Mouse (Mus musculus) heart, embryonic 16.5 days (tissue): ENCODE measurements around the gene Elovl5. TPM values are rescaled to one million over a fixed set of nuclear protein-coding genes. Genes with fewer than 3 reads are reported as not detected.
A peak's percentile ranks its signal among the peaks of the same experiment; 100 is the strongest.

Source experiments
- ATAC-seq: fragments of 200-750 bp; cut with Nextera tagmentation; replicated peaks from 2 replicates; pipeline ENCODE4 v1.8.0; 2017; ENCODE audit warnings: moderate number of reproducible peaks; ENCODE audit not compliant: insufficient read depth, low FRiP score; ENCODE audit errors: extremely low read depth
- H3K27ac ChIP-seq: fragments of 300-500 bp; sonication (generic); 2 replicates; pipeline ENCODE4 v1.5.1; 2014; ENCODE audit warnings: mild to moderate bottlenecking, low read length, control low read depth, moderate library complexity
- H3K27me3 ChIP-seq: fragments of 300-500 bp; sonication (generic); 2 replicates; pipeline ENCODE4 v1.6.1; 2014; ENCODE audit warnings: low read length, mixed read lengths; ENCODE audit not compliant: control insufficient read depth, insufficient read depth
- H3K36me3 ChIP-seq: fragments of 300-500 bp; sonication (generic); 2 replicates; pipeline ENCODE4 v1.6.1; 2014; ENCODE audit not compliant: control insufficient read depth, insufficient read depth
- H3K4me1 ChIP-seq: fragments of 300-500 bp; sonication (generic); 2 replicates; pipeline ENCODE4 v1.6.1; 2014; ENCODE audit warnings: low read length, mixed read lengths; ENCODE audit not compliant: control insufficient read depth, insufficient read depth
- H3K4me2 ChIP-seq: fragments of 300-500 bp; sonication (generic); 2 replicates; pipeline ENCODE4 v1.6.1; 2014; ENCODE audit warnings: low read depth, mild to moderate bottlenecking, control low read depth, low read length
- H3K4me3 ChIP-seq: fragments of 300-500 bp; sonication (generic); 2 replicates; pipeline ENCODE4 v1.5.1; 2014; ENCODE audit warnings: mild to moderate bottlenecking, control low read depth, low read length
- H3K9ac ChIP-seq: fragments of 300-500 bp; sonication (generic); 2 replicates; pipeline ENCODE4 v1.6.1; 2014; ENCODE audit warnings: low read length, control low read depth
- H3K9me3 ChIP-seq: fragments of 300-500 bp; sonication (generic); replicated peaks from 2 replicates; pipeline ENCODE4 v1.6.1; 2016; ENCODE audit warnings: low read length; ENCODE audit not compliant: control insufficient read depth
- WGBS: fragments of 180-500 bp; shearing (Covaris S2); extraction: QIAGEN DNeasy Blood & Tissue Kit; methylation state at CpG from one replicate; pipeline ENCODE4 v1.1.7; 2014; 5-methylcytosine and 5-hydroxymethylcytosine counted together
- polyA plus RNA-seq: library from polyadenylated mRNA; unstranded; fragments of >200 nt; fragmentation: Nextera tagmentation; extraction: Ambion mirVana; gene quantifications from 2 replicates; pipeline ENCODE4 v1.2.1, GENCODE M21; 2015

Gene Elovl5
- polyA plus RNA-seq, 1 experiment from 2014 or later, result 67.3 TPM

- peaks cover 16% of the 10 kb centered on the region for H3K4me1 ChIP-seq
- H3K27ac ChIP-seq, result no peak overlapping the region
- H3K4me3 ChIP-seq, result no peak overlapping the region
Measured at GRCm38 (mm10) chr9:77967584-77968163, 50.5 kb downstream of the Elovl5 start.

GRCm38 (mm10) chr9:77969192-77969953 is 52.2 kb downstream of the Elovl5 start:
- Histone ChIP-seq H3K9ac (no peak overlapping the region), H3K4me2 (no peak overlapping the region), H3K4me3 (no peak overlapping the region), H3K9me3 (0 out of 2 replicates have a peak, but pooled peaks cover 2% of the 10 kb centered on the region), H3K27ac (no peak overlapping the region), H3K27me3 (no peaks in the 10 kb centered on the region), H3K36me3 (0 out of 2 replicates have a peak, but pooled peaks cover 3% of the 10 kb centered on the region), H3K4me1 (peaks cover 13% of the 10 kb centered on the region)
- 51% methylated on average over 6 of the region's 6 CpGs for WGBS
- ATAC-seq, result no peak

More at GRCm38 (mm10) chr9:77967584-77968163, 50.5 kb downstream of the Elovl5 start:
- Histone ChIP-seq H3K27me3 (no peaks in the 10 kb centered on the region), H3K9me3 (0 out of 2 replicates have a peak, but pooled peaks cover 2% of the 10 kb centered on the region), H3K9ac (no peak overlapping the region), H3K4me2 (no peak overlapping the region), H3K36me3 (0 out of 2 replicates have a peak, but pooled peaks cover 3% of the 10 kb centered on the region)
- ATAC-seq, result no peak
- 88% methylated on average over 12 of the region's 12 CpGs for WGBS

DNA sequence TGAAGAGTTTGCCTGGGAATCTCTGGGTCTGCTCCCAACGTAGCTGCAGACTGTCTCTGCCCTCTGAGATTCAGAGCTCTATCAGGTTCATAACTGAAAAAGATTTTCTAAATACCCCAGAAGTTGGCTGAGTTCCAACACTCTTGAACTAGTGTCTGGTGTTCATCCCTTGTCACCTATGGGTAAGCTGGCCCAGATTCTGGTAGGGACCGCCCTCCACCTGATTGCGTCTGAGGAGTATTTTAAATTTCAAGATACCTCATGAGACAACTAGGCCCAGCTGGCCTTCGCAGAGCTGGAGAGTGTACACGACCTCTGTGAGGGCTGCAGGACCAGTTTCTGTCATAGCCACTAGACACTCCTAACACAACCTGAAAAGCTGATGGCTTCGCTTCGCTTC is 61.8 kb downstream of the Elovl5 start:
- no peak overlapping the region for H3K4me2 ChIP-seq
- 63% methylated on average over 7 of the region's 7 CpGs for WGBS
- H3K27me3 ChIP-seq, result no peaks in the 10 kb centered on the region
- peaks cover 49% of the 10 kb centered on the region for H3K36me3 ChIP-seq
- peaks cover 7% of the 10 kb centered on the region; the same call in 1 of the 2 replicates for H3K4me1 ChIP-seq
- H3K9ac ChIP-seq, result no peak overlapping the region
- H3K9me3 ChIP-seq, result no peaks in the 10 kb centered on the region
- H3K4me3 ChIP-seq, result no peak overlapping the region
- ATAC-seq, result peak; percentile 75
- H3K27ac ChIP-seq, result no peak overlapping the region

DNA sequence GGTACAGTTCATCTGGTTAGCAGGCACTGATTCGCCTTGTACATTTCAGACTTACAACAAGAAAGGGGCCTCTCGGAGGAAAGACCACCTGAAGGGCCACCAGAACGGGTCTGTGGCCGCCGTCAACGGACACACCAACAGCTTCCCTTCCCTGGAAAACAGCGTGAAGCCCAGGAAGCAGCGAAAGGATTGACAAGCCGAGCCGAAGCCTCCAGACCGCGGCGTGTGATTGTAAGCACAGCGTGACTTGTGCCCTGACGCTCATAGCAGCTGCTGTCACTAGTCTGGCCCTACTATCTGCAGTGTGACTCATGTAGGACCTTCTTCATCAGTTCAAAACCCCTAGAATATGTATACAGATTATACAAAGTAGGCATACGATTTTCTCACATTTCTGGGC is 65.5 kb downstream of the Elovl5 start:
- 88% methylated on average over 16 of the region's 16 CpGs for WGBS
- no peak overlapping the region for H3K9ac ChIP-seq
- no peak for ATAC-seq
- H3K27ac ChIP-seq, result no peak overlapping the region
- no peaks in the 10 kb centered on the region for H3K9me3 ChIP-seq
- peaks cover 16% of the 10 kb centered on the region for H3K4me1 ChIP-seq
- peaks cover 36% of the 10 kb centered on the region for H3K36me3 ChIP-seq
- no peak overlapping the region for H3K4me3 ChIP-seq
- H3K27me3 ChIP-seq, result no peaks in the 10 kb centered on the region
- H3K4me2 ChIP-seq, result no peak overlapping the region

DNA sequence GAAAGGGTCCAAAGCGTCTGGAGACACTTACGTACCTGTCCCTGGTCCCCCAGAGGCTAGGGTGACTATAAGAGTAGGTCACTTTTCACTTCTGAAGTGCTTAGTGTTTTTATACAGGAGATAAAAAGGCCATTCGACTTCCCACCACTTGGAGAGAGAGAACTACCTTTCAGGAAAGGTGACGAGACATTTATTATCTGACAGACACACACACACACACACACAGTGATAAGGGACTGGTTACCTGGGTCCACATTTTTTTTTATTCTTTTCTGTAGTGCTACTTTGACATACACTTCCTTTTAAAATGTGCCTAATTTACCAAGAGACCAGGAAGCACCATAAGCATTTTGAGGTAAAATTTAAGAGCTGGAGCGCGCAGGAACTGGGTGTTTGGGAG is 66.4 kb downstream of the Elovl5 start:
- no peak overlapping the region for H3K4me3 ChIP-seq
- no peak overlapping the region for H3K27ac ChIP-seq
- no peak for ATAC-seq
- H3K4me1 ChIP-seq, result peaks cover 15% of the 10 kb centered on the region
- 70% methylated on average over 6 of the region's 6 CpGs for WGBS
- no peak overlapping the region for H3K9ac ChIP-seq
- no peak overlapping the region for H3K4me2 ChIP-seq
- H3K36me3 ChIP-seq, result peaks cover 34% of the 10 kb centered on the region
- H3K9me3 ChIP-seq, result no peaks in the 10 kb centered on the region
- no peaks in the 10 kb centered on the region for H3K27me3 ChIP-seq

DNA sequence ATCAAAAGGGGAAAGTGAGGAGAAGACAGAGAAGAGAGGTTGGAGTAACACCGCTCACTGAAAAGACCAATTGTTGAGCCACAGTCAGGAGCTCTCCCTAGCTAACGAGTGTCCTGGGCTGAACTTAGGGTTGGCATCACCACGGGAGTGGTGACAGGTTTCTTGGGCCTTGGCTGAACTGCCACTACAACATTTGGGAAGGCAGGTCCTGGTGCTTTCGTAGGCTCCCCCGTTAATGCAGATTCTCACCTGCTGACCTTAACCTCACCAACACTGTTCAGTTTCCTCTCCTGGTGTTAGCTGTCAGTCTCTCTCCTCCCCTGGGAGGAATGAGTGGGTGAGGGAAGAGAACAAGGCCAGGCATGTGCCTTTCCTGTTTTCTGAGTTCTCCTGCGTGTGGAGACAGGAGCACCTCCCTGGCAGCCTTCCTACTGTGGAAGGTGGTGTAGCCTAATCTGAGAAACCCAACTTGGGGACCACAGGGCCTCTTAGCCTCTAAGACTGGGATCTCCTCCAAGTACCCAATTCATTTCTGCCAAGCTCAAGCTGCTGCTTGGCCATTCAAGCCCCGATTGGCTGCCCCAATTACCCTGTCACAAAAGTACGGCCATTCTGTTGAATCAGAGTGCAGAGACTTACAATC is 69.1 kb downstream of the Elovl5 start:
- H3K4me1 ChIP-seq, result peaks cover 9% of the 10 kb centered on the region
- H3K27ac ChIP-seq, result no peak overlapping the region
- no peak overlapping the region for H3K4me2 ChIP-seq
- no peaks in the 10 kb centered on the region for H3K27me3 ChIP-seq
- peak; percentile 37; the same call in 1 of the 2 replicates for ATAC-seq
- no peak overlapping the region for H3K9ac ChIP-seq
- WGBS, result 51% methylated on average over 8 of the region's 8 CpGs
- H3K36me3 ChIP-seq, result peaks cover 18% of the 10 kb centered on the region
- no peaks in the 10 kb centered on the region for H3K9me3 ChIP-seq
- no peak overlapping the region for H3K4me3 ChIP-seq

GRCm38 (mm10) chr9:77989626-77990025 is 72.5 kb downstream of the Elovl5 start:
- Histone ChIP-seq H3K27me3 (no peaks in the 10 kb centered on the region), H3K27ac (no peak overlapping the region), H3K9me3 (no peaks in the 10 kb centered on the region), H3K4me1 (peaks cover 15% of the 10 kb centered on the region), H3K4me3 (no peak overlapping the region), H3K9ac (no peak overlapping the region), H3K36me3 (no peaks in the 10 kb centered on the region), H3K4me2 (no peak overlapping the region)
- ATAC-seq, result no peak
- 47% methylated on average over 8 of the region's 8 CpGs for WGBS

GRCm38 (mm10) chr9:77990278-77990677 is 73.1 kb downstream of the Elovl5 start:
- no peak for ATAC-seq
- Histone ChIP-seq H3K36me3 (no peaks in the 10 kb centered on the region), H3K27me3 (no peaks in the 10 kb centered on the region), H3K27ac (no peak overlapping the region), H3K4me1 (peaks cover 15% of the 10 kb centered on the region), H3K9ac (no peak overlapping the region), H3K4me2 (no peak overlapping the region), H3K4me3 (no peak overlapping the region), H3K9me3 (no peaks in the 10 kb centered on the region)
- 72% methylated on average over 8 of the region's 8 CpGs for WGBS

GRCm38 (mm10) chr9:77991650-77992049 is 74.5 kb downstream of the Elovl5 start:
- no peak for ATAC-seq
- 90% methylated on average over 4 of the region's 4 CpGs for WGBS
- Histone ChIP-seq H3K9ac (no peak overlapping the region), H3K36me3 (no peaks in the 10 kb centered on the region), H3K4me2 (no peak overlapping the region), H3K27me3 (no peaks in the 10 kb centered on the region), H3K9me3 (no peaks in the 10 kb centered on the region), H3K4me1 (peaks cover 6% of the 10 kb centered on the region), H3K4me3 (no peak overlapping the region), H3K27ac (no peak overlapping the region)
